Mouse (Mus musculus) kidney, adult 9 months (tissue): ENCODE data around the gene Cntnap2.
"Not testable (repeated sequence)": the region's sequence is repeated elsewhere in the genome, so short reads cannot be mapped to it uniquely, and the experiment has no call there.

Source experiments
- DNase-seq: peaks from one replicate; pipeline ENCODE4 v3.0.0; 2022

Gene Cntnap2

DNA sequence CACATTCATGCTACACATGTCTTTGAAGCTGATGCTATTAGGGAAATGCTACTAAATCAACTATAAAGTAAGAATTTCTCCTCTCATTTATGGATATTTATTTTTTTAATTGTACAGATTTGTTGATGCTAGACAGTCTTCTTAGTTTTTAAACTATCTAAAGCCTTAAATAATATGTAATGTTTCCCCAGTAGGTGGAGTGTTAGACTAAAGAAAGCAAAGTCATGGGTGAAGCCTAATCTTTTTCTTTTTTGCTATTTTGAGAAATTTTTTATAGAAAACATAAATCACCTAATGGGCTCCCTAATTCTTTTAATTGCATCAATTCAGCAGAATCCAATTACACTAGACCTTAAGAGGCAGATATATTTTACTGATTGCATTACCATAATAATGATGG is 2124.7 kb downstream of the Cntnap2 start:
- not testable (repeated sequence) for DNase-seq

GRCm38 (mm10) chr6:47188193-47188592 is 2129.0 kb downstream of the Cntnap2 start:
- DNase-seq = peak; percentile 20

- not testable (repeated sequence) for DNase-seq
Observed at GRCm38 (mm10) chr6:47188596-47188995, 2129.4 kb downstream of the Cntnap2 start.

DNA sequence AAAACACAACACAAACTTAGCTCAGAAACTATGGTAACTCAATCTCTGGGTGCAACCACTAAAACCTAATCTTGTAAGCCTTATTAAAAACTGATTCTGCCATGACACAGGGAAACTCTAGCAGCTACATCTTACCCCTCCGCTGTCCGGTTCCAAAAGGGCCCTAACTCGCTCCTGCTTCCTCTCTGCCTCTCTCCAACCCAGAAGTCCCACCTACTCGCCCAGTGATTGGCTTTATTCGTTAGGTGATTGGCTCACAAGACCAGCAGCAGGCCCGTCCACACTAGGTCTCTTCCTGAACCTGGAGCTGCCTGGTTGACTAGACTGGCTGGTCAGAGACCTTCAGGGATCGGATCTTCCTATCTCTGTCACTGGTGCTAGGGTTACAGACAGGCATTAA is 2131.1 kb downstream of the Cntnap2 start:
- no peak for DNase-seq

GRCm38 (mm10) chr6:47191277-47191800 is 2132.2 kb downstream of the Cntnap2 start:
- DNase-seq = peak; percentile 38

GRCm38 (mm10) chr6:47191940-47192339 is 2132.8 kb downstream of the Cntnap2 start:
- no peak for DNase-seq

DNA sequence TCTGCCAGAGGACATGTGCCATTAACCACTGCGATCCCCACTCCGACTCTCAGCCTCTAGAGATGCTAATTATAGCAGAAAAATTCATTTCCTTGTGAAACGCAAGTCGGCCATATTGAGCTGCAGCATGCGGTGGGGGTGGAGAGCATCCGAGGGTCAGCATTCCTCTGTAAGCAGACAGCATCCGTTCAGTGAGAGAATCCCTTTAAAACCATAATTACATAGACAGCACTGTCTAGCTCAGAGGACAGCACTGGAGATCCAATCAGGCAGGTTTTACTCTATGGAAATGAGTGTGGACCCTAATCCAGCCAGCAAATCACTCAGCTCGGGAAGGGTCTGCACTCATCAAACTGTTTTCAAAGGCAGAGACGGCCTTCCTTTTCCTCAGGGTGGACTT is 2133.3 kb downstream of the Cntnap2 start:
- no peak for DNase-seq

GRCm38 (mm10) chr6:47197570-47197969 is 2138.4 kb downstream of the Cntnap2 start:
- DNase-seq = no peak

DNA sequence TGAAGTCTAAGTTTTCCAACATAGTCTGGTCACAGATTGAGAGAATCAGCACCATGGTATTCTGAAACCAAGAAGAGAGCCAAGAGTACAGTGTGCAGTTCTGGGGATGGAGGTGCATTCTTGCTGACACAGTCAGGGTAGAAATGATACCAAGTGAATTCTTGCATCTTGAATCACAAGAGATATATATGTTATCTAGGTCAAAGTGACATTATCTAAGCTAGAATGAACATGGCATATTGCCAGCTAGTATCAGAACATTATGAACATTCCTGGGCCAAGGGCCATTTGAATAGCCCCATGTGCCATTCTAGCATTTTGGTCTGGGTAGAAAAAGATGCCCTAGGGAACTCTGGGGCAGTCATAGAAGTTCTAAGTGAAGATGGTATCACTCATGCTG is 2141.5 kb downstream of the Cntnap2 start:
- no peak for DNase-seq

DNA sequence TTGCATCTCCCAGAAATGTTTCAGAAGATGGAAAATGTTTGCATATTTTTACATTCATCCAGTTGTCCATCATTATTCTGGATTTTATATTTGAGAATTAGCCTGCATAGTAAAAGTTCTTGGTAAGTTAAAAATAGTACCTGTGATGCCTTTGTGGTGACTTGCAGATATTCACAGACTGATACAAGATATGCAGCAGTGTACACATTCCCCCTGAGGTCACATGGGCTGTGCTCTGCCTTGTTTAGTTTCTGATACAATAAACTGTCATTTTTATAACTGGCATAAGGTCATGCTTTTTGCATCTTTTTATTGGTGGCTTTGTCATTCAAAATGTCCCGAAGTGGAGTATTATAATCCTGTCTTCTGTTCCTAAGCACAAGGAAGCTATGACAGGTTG is 2148.9 kb downstream of the Cntnap2 start:
- DNase-seq = no peak

- no peak for DNase-seq
Observed at GRCm38 (mm10) chr6:47214731-47215130, 2155.6 kb downstream of the Cntnap2 start.

GRCm38 (mm10) chr6:47223578-47223977 is 2164.4 kb downstream of the Cntnap2 start:
- not testable (repeated sequence) for DNase-seq

GRCm38 (mm10) chr6:47225391-47225790 is 2166.2 kb downstream of the Cntnap2 start:
- DNase-seq = not testable (repeated sequence)

DNA sequence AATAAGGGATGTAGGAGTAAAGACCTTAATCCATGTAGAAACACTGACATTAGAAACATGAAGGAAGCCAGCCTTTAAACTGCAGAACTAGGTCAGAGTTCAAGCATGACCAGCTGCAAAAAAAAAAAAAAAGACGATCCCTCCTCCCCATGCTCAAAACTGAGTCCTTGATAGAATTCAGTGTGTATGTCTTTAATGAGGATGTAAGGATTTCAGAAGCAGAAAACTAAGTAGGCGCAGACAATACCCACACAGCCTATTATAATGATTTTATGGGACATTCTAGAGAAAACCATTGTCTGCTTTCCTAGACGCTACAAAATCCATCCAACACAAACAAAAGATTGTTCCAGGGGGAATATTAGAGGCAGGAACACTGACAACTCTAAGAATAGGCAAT is 2168.4 kb downstream of the Cntnap2 start:
- DNase-seq = no peak

GRCm38 (mm10) chr6:47228676-47229317 is 2169.6 kb downstream of the Cntnap2 start:
- DNase-seq = no peak

DNA sequence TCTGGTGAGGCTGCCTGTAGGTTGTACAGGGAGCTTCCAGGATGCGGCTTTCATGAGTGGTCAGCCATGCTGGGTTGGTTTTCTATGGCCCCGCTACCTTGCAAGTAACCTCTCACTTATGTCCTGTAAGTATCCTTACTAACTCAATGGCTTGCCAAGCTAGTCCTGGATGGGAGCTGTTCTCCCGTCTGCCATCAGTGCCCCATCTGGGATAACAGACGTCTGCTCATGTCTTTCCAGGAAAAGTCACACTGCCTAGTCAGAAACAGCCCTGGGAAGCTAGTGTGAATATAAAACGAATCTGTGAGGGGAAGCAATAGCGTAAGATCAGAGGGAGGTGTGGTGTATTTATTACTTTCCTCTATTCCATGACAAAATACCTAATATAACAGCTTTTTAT is 2172.4 kb downstream of the Cntnap2 start:
- DNase-seq = no peak

GRCm38 (mm10) chr6:47239376-47239921 is 2180.3 kb downstream of the Cntnap2 start:
- DNase-seq = no peak

DNA sequence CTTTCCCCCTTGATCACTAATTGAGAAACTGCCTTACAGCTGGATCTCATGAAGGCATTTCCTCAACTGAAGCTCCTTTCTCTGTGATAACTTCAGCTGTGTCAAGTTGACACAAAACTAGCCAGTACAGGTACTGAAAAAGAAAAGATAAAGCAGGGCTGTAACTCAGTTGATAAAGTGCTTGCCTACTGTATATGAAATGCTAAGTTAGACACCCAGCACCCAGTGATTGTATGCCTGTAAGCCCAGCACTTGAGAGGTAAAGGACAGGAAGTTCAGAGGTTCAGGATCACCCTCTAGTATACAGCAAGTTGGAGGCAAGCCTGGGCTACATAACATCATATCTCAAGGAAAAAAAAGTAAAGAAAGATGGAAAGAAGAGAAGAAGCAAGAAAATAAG is 2182.2 kb downstream of the Cntnap2 start:
- DNase-seq = no peak

DNA sequence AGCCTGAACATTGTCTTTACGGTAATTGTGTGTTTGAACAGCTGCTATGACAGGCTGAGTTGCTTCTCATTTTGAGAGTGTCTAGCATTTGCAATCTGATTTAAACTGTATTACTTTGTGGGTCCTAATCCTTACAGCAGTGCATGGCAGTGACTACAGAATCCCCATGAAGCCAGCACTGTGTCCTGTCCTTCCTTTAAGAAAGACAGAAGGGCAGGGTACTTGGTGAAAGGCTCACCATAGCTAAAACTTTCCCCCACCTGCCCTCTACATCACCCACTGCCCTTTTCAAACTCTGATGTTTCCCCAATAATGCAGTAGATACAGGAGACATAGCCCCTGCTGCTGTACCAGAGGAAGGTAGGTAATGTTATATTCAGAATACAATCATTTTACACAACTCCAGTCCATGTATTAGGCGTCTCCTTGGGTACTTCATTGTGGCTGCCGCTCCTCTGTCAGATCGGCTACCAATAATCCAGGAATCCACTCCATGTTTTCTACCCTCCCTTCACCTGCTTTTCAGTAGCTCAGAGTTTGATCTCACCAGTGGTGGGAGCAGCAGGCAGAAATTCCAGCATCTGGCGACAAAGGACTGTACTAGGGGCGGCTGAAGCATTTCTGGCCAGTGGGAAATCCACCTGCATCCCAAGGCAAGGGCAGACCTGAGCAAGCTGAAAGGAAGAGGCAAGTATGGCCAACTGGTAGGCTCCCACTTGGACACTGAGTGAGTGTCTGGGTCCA is 2184.9 kb downstream of the Cntnap2 start:
- peak; percentile 62 for DNase-seq

- no peak for DNase-seq
Observed at GRCm38 (mm10) chr6:47244642-47245041, 2185.5 kb downstream of the Cntnap2 start.

- DNase-seq = no peak
Observed at GRCm38 (mm10) chr6:47255270-47255669, 2196.1 kb downstream of the Cntnap2 start.

- no peak for DNase-seq
Observed at GRCm38 (mm10) chr6:47256227-47256887, 2197.2 kb downstream of the Cntnap2 start.

DNA sequence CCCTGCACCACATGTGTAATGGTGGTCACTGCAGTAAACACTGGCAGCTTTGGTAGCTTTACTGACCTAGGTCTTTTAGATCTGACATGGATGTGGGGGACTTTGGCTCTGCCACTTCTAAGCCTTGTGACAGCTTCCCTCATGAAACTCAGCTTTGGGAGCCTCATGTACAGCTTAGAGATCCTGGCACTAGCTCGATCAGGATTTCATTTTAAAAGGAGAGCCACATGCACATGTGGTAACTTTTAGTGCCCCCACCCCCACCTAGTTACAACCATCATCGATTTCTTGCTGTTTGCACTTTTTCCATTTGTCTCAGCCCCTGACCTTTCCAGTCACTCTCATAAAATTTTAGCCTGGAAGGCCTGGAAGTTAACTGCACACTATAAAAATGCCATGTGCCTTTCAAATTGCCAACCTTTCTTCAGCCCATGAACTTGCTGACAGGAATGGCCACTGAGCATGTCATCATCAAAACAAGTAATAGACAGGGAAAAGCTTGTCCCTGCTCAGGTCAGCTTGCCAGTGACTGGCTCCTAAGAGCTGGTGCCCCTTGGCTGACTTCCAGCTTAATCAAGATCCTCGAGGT is 2197.9 kb downstream of the Cntnap2 start:
- DNase-seq = no peak
